Mouse (Mus musculus) cerebellum, adult 9-10 months (tissue): ENCODE results near the gene Olfr622.

ENCODE experiments used
- DNase-seq: peaks from one replicate; pipeline ENCODE4 v3.0.0; 2022

Olfr622 gene

GRCm38 (mm10) chr7:103642602-103643001 is at the start of gene Olfr622:
Gene Olfr622 (minus strand): TSS chr7:103642702.
- DNase-seq = no peak

DNA sequence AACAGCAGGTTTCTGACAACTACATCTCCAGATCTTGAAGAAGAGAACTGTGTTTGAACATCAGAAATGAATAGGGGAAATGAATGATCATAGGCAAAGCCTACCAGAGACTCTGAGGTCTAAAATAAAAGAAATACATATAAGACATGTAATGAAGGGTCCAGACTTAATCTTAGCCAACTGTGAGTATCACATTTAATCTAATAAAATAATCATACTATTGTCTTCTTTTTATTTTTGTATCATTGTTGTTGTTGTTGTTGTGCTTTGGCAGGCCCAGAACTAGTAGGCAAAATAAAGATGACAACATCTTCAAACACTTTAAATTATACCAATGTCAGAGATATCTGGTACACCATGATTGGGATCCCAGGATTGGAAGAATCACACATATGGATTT is 39.9 kb upstream of the Olfr622 start, which contains the start of gene Olfr625-ps1:
Gene Olfr625-ps1 (plus strand): TSS at position 301 of the 400 bp plus-strand sequence.
- DNase-seq = no peak

- DNase-seq = no peak
Measured at GRCm38 (mm10) chr7:103671091-103671490, 28.6 kb upstream of the Olfr622 start, which contains the start of gene Olfr624. Gene Olfr624 (minus strand): TSS chr7:103671191.

GRCm38 (mm10) chr7:103663598-103663997 is 21.1 kb upstream of the Olfr622 start, which contains the start of gene Olfr623:
Gene Olfr623 (minus strand): TSS chr7:103663698.
- DNase-seq = no peak

GRCm38 (mm10) chr7:103644070-103644469 is 1.6 kb upstream of the Olfr622 start:
- DNase-seq = no peak

- DNase-seq = no peak
Measured at GRCm38 (mm10) chr7:103636795-103637194, 5.7 kb downstream of the Olfr622 start.

- DNase-seq = no peak
Measured at GRCm38 (mm10) chr7:103612434-103612833, 30.1 kb downstream of the Olfr622 start, which contains the start of gene Olfr620. Gene Olfr620 (minus strand): TSS chr7:103612534.

DNA sequence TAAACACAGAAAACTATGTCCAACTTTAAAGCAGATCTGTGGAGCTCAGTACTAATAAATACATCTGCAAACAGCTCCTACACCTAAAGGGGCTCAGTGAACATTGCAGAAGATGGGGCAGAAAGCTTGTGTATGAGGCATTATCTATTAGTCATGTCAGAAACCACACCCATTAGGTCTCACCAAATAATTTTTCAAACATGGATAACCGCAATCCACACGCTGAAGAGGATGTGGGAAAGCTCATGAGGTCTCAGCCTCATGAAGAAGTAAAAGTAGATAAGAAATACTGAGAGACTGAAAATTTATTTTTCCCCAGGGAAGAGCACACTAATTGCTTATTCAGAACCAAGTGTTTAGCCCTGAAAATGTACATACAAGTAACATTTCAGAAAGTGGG is 35.1 kb downstream of the Olfr622 start:
- DNase-seq = no peak

- no peak for DNase-seq
Measured at GRCm38 (mm10) chr7:103600275-103600674, 42.2 kb downstream of the Olfr622 start, which contains the start of gene Olfr619. Gene Olfr619 (plus strand): TSS chr7:103600575.

DNA sequence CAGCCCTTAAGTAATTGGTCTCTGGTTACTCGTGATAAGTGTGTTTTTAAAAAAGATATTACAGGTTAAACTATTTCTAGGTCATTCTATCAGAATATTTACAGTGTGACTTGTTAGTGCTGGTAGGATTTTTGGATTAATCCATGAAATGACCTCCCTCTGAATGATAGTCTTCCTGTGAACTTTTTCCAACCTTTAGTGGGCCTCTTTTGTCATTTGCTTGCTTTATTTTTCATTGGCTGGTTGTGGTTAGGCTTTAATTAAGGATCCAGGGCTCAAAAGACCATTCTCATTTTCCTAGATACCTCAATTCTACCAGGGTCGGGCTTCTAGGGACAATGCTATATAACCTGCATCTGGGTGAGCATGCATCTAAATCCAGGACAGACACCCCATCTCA is 52.7 kb downstream of the Olfr622 start, which contains the start of gene Olfr618:
Gene Olfr618 (plus strand): TSS at position 301 of the 400 bp plus-strand sequence.
- DNase-seq = no peak
